Mouse (Mus musculus) layer of hippocampus, adult 2 months (tissue): ENCODE data around the gene Tmem131l. TPM values are rescaled to one million over a fixed set of nuclear protein-coding genes. Genes with fewer than 3 reads are reported as not detected.

Experiments used
- DNase-seq, 2 experiments: peaks; one replicate each; pipeline ENCODE4 v3.0.0; 2022; ENCODE audit warnings: low spot score in 2 of 2
- H3K27ac ChIP-seq: fragments of 200-600 bp; 2 replicates; pipeline ENCODE4 v1.8.1; 2022
- H3K4me3 ChIP-seq: fragments of 200-600 bp; 2 replicates; pipeline ENCODE4 v1.8.1; 2022; ENCODE audit warnings: mild to moderate bottlenecking
- CTCF ChIP-seq: fragments of 200-600 bp; conservative IDR thresholded peaks from 2 replicates; pipeline ENCODE4 v1.8.1; 2022; ENCODE audit warnings: antibody characterized with exemption, mild to moderate bottlenecking, moderate library complexity
- total RNA-seq, 2 experiments: library from RNA; stranded (reverse); gene quantifications; 2 replicates each; pipeline ENCODE4 v1.2.3; 2021

Gene Tmem131l
- total RNA-seq, 2 experiments from 2014 or later = 27.4 to 36.5 TPM

- TF ChIP-seq CTCF = no peak
- no peak overlapping the region for H3K27ac ChIP-seq
- no peak for DNase-seq
- H3K4me3 ChIP-seq = no peak overlapping the region
Observed at GRCm38 (mm10) chr3:83976161-83976560, 63.8 kb downstream of the Tmem131l start.

GRCm38 (mm10) chr3:83973339-83973738 is 66.6 kb downstream of the Tmem131l start:
- DNase-seq = no peak
- TF ChIP-seq CTCF = no peak
- H3K27ac ChIP-seq = no peak overlapping the region
- no peak overlapping the region for H3K4me3 ChIP-seq

GRCm38 (mm10) chr3:83970629-83971028 is 69.3 kb downstream of the Tmem131l start:
- no peak for TF ChIP-seq CTCF
- H3K27ac ChIP-seq = no peak overlapping the region
- no peak for DNase-seq
- H3K4me3 ChIP-seq = no peak overlapping the region

- H3K27ac ChIP-seq = no peak overlapping the region
- DNase-seq = no peak
- TF ChIP-seq CTCF = no peak
Observed at GRCm38 (mm10) chr3:83969081-83969480, 70.9 kb downstream of the Tmem131l start.

GRCm38 (mm10) chr3:83967791-83968190 is 72.2 kb downstream of the Tmem131l start:
- no peak overlapping the region for H3K4me3 ChIP-seq
- no peak for TF ChIP-seq CTCF
- no peak for DNase-seq
- no peak overlapping the region for H3K27ac ChIP-seq

More at GRCm38 (mm10) chr3:83969081-83969480, 70.9 kb downstream of the Tmem131l start:
- no peak overlapping the region for H3K4me3 ChIP-seq

GRCm38 (mm10) chr3:83965333-83965732 is 74.6 kb downstream of the Tmem131l start:
- DNase-seq = no peak
- TF ChIP-seq CTCF = no peak
- no peak overlapping the region for H3K27ac ChIP-seq
- no peak overlapping the region for H3K4me3 ChIP-seq

GRCm38 (mm10) chr3:83963705-83964104 is 76.3 kb downstream of the Tmem131l start:
- DNase-seq = no peak
- TF ChIP-seq CTCF = no peak
- no peak overlapping the region for H3K4me3 ChIP-seq
- no peak overlapping the region for H3K27ac ChIP-seq

GRCm38 (mm10) chr3:83962571-83962970 is 77.4 kb downstream of the Tmem131l start:
- no peak for TF ChIP-seq CTCF
- DNase-seq = no peak
- H3K4me3 ChIP-seq = no peak overlapping the region
- no peak overlapping the region for H3K27ac ChIP-seq

- DNase-seq = no peak
- Histone ChIP-seq H3K27ac (no peak overlapping the region), H3K4me3 (no peak overlapping the region)
- no peak for TF ChIP-seq CTCF
Observed at GRCm38 (mm10) chr3:83962076-83962475, 77.9 kb downstream of the Tmem131l start.

- TF ChIP-seq CTCF = no peak
- no peak overlapping the region for H3K4me3 ChIP-seq
- H3K27ac ChIP-seq = no peak overlapping the region
- no peak for DNase-seq
Observed at GRCm38 (mm10) chr3:83958951-83959681, 80.9 kb downstream of the Tmem131l start.

GRCm38 (mm10) chr3:83953879-83954278 is 86.1 kb downstream of the Tmem131l start:
- DNase-seq = no peak
- Histone ChIP-seq H3K4me3 (no peak overlapping the region), H3K27ac (no peak overlapping the region)
- no peak for TF ChIP-seq CTCF

- no peak for DNase-seq
- H3K4me3 ChIP-seq = no peak overlapping the region
- no peak for TF ChIP-seq CTCF
- no peak overlapping the region for H3K27ac ChIP-seq
Observed at GRCm38 (mm10) chr3:83948801-83949200, 91.2 kb downstream of the Tmem131l start.

GRCm38 (mm10) chr3:83947476-83948245 is 92.3 kb downstream of the Tmem131l start:
- Histone ChIP-seq H3K27ac (no peak overlapping the region), H3K4me3 (no peak overlapping the region)
- no peak for TF ChIP-seq CTCF
- DNase-seq = no peak

GRCm38 (mm10) chr3:83946848-83947247 is 93.1 kb downstream of the Tmem131l start:
- TF ChIP-seq CTCF = peak; percentile 87
- no peak overlapping the region for H3K4me3 ChIP-seq
- no peak overlapping the region for H3K27ac ChIP-seq
- DNase-seq = peak; percentile 25 to 41
